Mouse (Mus musculus): Measurements from ENCODE around the gene Wdr92.

Wdr92 gene

DNA sequence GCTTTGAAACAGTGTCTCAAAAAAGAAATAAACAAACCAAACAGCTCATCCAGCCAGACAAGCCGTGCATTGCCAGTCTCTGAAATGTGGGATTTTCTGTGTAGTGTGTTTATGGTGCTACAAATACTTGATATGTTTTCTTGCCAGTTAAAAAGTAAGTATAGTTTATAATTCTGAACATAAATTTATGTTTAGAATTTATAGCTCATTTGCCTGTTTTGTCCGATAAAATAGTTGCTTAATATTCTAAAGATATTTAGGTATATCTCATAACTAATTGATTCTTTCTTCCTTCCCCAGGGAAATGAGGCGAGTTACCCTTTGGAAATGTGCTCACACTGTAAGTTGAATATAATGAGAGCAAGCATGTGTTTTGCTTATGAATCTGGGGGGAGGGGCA is at the start of gene Wdr92:
Gene Wdr92, plus strand, starts transcription at position 301 of the 400 bp plus-strand sequence.
- no peak for DNase-seq

DNA sequence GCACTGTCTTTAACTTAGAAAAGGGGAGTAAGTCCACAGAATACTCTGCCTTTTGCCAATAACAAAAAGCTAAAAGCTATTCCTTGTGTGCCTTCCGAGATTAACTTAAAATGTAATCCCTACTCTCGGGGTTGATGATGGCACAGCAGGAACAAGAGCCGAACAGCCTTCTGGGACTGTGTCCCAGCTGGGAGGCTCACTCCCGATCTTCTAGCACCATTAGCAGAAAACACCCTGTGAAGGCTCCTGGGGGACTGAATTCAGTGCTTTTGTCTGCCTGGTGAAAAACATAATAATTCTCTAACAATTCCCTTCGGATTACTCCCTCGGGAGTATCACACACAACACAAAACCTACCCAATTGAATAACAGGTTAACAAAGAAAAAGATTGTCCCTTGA is 46.3 kb upstream of the Wdr92 start:
- DNase-seq = no peak

DNA sequence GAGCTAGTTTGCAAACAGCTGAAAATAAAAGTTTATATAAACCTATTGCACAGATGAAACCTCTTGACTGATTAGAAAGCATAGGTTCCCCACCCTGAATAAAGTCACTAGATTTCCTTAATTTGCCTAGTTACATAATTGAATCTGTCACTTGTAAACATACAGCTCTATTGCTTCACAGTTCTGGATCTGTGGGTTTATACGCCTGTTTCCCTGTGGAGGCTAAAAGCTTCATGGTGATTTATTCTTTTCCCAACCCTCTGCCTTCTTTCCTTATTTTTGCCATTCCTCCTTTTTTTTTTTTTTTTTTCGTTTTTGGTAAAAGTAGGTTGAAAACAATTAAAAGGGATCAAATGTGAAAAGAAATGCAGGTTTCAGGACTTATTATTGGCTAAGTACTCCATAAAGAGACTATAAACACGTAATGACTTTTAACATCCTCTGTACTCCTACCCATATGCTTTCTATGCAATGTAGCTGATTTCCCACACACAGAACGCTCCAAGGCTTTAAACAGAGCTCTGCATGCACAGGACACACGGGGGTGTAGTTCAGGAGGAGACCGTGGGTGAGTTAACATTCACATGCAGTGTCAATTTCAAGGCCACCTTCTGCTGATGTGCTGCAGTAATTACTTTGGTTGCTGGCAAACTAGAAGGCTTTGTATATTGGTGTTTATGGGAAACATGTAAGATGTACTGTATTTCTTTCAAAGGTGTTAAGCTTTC is 43.4 kb upstream of the Wdr92 start:
- DNase-seq = no peak

- peak; percentile 97 for DNase-seq
Observed at GRCm38 (mm10) chr11:17158858-17159737, 22.8 kb upstream of the Wdr92 start, which contains the start of gene Ppp3r1. TSS of gene Ppp3r1 (plus strand) at chr11:17159263.

DNA sequence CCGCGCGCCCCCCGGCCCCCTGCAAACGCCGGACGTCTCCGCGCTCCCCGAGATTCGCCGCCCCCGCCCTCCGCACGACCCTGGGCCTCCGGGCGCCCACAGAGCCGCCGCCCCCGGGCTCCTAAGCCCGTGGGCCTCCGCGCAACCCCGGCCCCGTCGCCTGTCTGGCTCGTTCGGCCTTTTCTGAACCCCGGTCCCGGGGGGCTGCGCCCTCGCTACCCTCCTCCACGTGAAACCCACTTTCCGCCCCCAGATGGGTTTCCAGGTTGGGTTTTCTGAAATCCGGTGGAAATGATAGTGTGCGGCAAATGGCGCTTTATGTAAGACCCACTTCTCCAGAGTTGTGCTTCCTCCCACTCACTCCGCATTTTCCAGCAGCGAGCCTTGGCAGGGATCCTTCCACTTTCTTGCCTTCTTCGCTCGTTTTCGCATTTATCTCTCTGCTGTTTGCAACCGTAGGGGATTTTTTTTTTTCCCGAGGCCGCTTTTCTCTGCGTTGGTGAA is 22.1 kb upstream of the Wdr92 start:
- DNase-seq = peak; percentile 34

- DNase-seq = peak; percentile 55
Observed at GRCm38 (mm10) chr11:17160242-17160641, 21.7 kb upstream of the Wdr92 start.

DNA sequence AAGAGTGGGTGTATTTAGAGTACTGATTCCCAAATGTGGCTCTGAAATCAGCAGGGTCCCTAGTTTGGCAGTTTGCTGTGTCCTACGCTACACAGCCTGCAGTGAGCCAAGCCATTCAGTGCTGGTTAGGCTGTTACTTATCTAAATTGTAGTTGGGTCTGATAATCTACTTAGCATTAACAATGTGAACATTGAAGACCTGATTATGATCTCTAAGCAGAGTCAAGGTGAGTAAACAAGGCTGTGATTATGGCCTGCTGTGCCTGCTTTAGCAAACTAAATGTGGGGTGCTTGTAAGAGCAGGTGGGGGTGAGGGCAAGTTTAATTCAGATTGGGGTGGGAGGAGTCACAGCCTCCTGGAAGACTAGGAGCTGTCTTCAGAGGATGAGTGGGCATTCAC is 18.0 kb upstream of the Wdr92 start:
- DNase-seq = no peak

- DNase-seq = no peak
Observed at GRCm38 (mm10) chr11:17166627-17167026, 15.3 kb upstream of the Wdr92 start.

DNA sequence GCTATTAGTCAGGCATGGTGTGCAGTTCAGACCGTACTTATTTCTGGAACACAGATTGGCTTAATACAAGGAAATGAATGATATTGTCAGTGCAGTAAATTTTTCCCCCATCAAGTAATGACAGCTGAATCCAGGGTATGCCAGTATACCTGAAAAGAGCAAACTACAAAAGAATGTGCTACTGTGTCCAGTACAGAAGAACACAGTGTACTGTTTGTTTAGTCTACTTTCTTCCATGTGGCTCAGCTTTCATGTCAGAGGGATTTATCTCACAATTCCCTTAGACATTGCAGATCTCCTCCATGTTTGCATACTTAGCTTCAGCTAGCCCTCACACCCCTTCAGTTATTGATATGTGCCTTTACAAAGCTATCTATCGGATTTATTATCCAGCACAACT is 12.6 kb upstream of the Wdr92 start:
- DNase-seq = no peak

DNA sequence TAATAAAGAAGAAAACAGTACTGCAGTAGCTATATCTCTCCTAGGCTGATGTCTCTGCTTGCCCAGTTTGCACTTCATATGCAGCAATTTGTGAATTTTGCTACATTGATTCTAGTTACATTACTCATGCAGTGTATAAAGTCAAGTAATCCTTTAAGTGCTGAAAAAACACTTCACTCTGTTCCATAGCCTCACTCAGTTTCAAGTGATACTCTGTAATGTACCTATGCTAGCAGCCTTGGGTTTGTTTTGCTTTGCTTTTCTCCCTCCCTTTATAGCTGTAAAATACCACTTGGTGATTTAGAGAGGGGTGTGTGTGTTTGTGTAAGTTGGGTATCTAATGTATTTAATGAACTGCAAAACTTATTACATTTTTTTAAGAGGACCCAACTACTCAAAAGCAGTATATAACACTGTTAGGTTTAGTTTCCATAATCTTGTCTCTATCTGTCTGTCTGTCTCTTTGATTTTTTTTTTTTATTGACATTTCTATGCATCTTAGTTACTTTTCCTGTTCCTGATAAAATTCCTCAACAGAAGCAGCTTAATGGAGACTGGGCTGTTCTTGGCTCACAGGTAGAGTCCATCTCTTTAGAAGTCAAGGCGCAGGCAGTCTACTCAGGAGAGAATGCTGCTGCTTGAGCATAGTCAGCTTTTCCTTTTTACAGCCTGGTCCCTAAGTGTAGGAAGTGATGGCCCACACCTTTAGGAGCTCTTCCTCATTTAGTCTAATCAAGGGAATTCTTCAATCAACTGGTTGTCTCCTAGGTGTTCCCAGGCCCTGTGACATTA is 10.8 kb upstream of the Wdr92 start:
- no peak for DNase-seq

- DNase-seq = no peak
Observed at GRCm38 (mm10) chr11:17172300-17172699, 9.6 kb upstream of the Wdr92 start.

- DNase-seq = no peak
Observed at GRCm38 (mm10) chr11:17176638-17177037, 5.3 kb upstream of the Wdr92 start.

GRCm38 (mm10) chr11:17180753-17181152 is 1.2 kb upstream of the Wdr92 start:
- DNase-seq = no peak

DNA sequence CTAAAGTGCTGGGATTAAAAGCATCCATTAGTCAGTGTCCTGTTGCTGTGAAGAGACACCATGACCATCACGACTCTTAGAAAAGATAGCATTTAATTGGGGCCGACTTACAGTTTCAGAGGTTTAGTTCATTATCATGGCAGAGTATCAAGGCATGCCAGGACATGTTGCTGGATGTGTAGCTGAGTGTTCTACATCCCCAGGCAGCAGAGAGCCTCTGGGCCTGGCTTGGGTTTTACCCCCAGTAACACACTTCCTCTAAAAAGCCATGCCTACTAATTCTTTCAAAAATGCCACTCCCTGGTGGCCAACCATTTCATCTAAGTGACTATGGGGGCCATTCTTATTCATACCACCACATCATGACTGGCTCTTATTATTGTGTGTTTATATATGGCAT is 1.3 kb downstream of the Wdr92 start:
- no peak for DNase-seq

- no peak for DNase-seq
Observed at GRCm38 (mm10) chr11:17187649-17188048, 5.7 kb downstream of the Wdr92 start.

- no peak for DNase-seq
Observed at GRCm38 (mm10) chr11:17188786-17189185, 6.9 kb downstream of the Wdr92 start.

DNA sequence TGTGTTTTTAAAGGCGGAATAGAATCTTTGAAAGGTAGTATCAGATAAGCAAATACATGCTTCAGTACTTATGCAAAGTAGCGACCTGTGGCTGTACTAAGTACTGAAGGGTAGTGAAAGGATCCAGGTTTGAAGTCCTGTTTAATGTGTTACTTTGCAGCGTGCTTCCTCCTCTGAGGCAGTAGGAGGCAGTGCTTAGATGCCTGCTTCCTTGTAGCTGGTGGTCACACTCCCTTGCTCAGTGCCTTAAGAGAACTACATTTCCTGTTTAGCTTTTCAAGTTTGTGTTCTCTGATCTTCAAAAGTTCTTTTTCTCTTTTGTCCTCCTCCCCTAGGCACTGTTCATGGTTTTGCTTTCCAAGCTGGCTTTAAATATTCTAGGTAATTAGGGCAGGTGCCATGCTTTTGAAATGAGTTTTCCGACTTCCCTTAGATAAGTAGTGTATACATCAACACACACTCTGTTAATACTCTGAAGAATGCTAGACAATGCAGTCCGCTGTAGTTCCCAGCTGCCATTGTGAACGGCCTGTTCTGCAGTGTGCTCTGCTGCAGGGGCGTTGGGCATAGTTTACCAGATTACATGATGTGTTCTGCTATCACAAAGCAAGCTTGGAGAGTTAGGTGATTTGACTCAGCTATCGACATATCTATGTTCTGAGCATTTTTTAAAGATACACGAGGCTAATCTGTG is 10.4 kb downstream of the Wdr92 start:
- DNase-seq = no peak

DNA sequence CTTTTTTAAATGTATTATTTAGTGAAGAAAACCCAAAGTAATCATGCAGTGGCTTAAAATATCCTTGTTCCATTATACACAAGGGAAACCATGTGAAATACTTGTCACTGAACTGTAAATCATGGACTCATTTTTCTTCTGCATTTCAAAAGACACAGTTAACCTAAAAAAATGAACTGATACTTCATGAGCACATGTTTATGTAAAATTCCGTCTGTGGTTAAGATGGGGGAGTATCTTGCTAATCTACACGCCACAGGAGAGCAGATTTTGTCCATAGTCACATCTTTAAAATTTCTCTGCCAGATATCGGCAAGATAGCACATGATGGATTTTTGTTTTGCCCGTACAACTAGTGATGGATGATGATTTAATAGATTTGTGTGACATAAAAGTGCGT is 17.3 kb downstream of the Wdr92 start:
- DNase-seq = no peak

DNA sequence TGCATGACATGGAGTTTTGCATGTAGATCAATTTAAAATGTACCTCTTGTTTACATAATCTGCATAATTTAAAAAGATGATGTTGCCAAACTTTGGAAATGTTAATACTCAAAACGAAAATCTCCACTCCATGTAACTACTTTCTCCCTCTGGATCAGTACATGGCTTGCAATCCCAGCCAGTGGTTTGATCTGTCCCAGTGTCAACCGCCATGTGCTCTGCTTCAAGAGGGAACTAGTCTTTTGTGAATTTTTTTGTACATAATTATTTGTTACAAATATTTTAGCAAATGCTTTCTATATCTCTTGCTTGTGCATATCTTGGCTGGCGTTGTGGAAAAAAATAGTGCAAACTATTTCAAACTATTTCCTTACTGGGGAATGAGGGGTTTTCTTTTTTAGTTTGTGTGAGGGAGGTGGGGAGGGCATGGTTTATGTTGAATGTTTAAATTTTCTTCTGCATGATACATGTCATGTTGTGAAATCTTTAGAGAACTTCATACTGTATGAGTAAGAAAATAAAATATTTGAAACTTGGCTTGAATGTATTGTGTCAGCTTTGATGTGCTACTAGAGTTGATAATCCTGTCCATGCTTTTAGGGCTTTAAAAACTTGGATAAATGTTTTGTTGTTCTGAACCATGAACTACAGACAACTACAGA is 18.1 kb downstream of the Wdr92 start:
- DNase-seq = no peak

GRCm38 (mm10) chr11:17200936-17201335 is 19.0 kb downstream of the Wdr92 start:
- DNase-seq = no peak

DNA sequence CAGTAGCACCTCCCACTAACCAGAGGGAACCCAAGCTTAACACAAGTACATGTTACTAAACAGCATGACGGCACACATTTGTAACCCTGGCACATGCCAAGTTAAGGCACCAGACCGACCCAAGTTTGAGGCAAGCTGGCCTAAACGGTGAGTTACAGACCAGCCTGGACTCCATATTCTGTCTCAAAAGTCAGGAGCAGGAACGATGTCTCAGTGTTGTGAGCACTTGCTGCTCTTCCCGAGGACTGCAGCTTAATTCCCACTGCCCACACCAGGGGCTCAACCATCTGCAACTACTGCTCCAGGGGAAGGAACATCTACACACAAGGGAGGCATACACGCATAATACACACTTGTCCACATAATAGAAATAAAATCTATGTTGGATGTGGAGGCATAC is 20.6 kb downstream of the Wdr92 start:
- DNase-seq = no peak
